Mouse (Mus musculus) gastrocnemius, postnatal 25 days (tissue): ENCODE measurements around the gene Fat2. TPM values are rescaled to one million over a fixed set of nuclear protein-coding genes. Genes with fewer than 3 reads are reported as not detected.

Experiments
- total RNA-seq, 2 experiments: library from RNA; stranded (reverse); gene quantifications; 1 replicate in 1 of 2; 2 replicates in 1 of 2; pipeline ENCODE4 v1.2.3; 2021

Gene Fat2
- total RNA-seq, 2 experiments from 2014 or later, result 0.05 TPM

Other genes starting within 250 kb of the Fat2 start
- gene Gm2a, start 238.4 kb downstream of the Fat2 start, total RNA-seq, result 1 to 10 TPM; 5.4 to 8.7 TPM
- not detected for gene Slc36a3, start 184.9 kb downstream of the Fat2 start, total RNA-seq
- 1 to 10 TPM in 1 of 2 experiments, under 1 TPM in 1; 0.41 to 4.8 TPM for gene Slc36a2, start 151.5 kb downstream of the Fat2 start, total RNA-seq
- gene Slc36a1, start 132.2 kb downstream of the Fat2 start, total RNA-seq, result 1 to 10 TPM; 5.2 to 5.8 TPM
- 1,000 to 10,000 TPM in 1 of 2 experiments, 100 to 1,000 TPM in 1; 811 to 1,001 TPM for gene Sparc, start 86.6 kb upstream of the Fat2 start, total RNA-seq
- gene Atox1, start 124.7 kb upstream of the Fat2 start, total RNA-seq, result 10 to 100 TPM; 51.8 to 60.6 TPM
- gene G3bp1, start 133.1 kb upstream of the Fat2 start, total RNA-seq, result 10 to 100 TPM; 50.0 to 50.4 TPM